Mouse (Mus musculus): ENCODE results near the gene Stk39. TPM values are rescaled to one million over a fixed set of nuclear protein-coding genes. Genes with fewer than 3 reads are reported as not detected.

The Stk39 gene
- polyA plus RNA-seq (2012): 2.4 and 3.5 TPM in 2 replicates

GRCm38 (mm10) chr2:68471759-68472550 lies at the start of gene Stk39:
Stk39 (minus strand) TSS chr2:68472268.

Other genes starting within 250 kb of the Stk39 start
- not detected in 2 replicates for gene 4933409G03Rik, start 110.1 kb upstream of the Stk39 start, polyA plus RNA-seq (2012)
- 0.05 TPM in 1 of 2 replicates, not detected in the other for gene 4932414N04Rik, start 184.2 kb upstream of the Stk39 start, polyA plus RNA-seq (2012)